Mouse (Mus musculus): ENCODE results near the gene Tmem43.

DNA sequence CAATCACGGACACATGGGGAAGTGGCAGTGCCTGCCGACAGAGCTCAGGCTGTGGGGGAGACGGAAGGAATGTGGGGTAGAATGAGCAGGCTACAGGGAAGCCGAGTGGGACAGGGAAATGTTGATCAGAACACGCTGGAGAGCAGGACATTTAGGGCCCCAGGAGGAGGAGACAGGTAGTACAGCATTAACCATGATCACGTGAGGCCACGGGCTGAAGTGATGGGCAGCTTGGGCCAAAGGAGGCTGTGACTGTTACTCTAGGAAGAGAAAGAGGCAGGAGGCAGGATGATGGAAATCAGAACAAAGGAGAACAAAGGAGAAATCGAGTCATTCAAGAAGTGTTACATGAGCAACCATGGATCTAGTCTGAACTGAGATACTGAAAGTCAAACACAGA lies 21.0 kb downstream of the Tmem43 start:
- TF ChIP-seq CTCF (IDR thresholded peaks at IDR 0.05; ENCODE audit: low read depth) (no peak), EP300 (IDR thresholded peaks at IDR 0.05; ENCODE audit: low read depth) (no peak)
